Mouse (Mus musculus): Measurements from ENCODE around the gene Lrpprc. TPM values are rescaled to one million over a fixed set of nuclear protein-coding genes. Genes with fewer than 3 reads are reported as not detected.
A peak's percentile ranks its signal among the peaks of the same experiment; 100 is the strongest.

Lrpprc gene
- total RNA-seq, 2 experiments from 2014 or later = 146 to 149 TPM

DNA sequence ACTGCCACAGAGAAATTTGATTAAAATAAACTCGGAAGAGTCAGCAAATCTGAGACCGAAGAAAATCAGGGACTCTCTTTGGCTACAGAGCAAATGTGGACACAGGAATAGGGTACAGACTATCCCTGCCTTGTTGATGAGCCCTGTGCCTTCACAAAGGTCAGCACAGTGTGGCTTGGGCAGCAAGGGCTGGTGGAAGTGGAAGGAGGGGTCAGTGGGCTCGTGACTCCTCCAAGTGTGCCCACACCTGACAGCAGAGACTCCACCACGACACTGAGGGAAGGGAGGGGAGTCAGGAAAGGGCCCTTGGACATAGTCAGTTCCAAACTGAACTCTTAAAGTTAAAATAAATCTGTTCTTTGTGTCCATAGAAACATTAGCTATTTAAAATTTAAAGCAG lies 75.7 kb downstream of the Lrpprc start:
- DNase-seq = no peak

DNA sequence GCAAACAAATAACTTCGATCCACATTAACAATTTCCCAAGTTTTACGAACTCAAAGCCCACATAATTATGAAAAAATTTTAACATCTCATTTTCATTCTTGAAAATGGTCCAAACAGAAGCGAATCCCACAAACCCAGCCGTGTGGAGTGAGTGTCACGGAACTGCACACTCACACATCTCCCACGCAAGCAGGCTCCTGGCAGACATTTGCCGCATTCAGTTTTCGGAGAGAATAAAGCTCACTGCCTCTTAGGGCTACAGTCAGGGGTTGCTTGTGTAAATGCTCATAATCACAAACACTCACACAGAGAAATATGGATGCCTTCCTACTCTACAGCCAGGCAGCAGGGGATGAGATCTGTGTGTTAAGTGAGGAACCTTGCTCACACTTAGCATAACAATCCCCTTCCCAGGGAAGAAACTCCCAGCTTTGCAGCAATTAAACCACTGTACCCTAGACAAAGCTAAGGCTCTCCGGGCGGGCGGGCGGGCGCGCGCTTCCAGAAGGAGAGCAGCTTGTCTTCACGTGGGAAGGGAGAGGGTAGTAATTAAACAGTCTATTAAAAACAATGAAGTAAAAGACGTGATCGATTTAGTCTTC lies 76.9 kb downstream of the Lrpprc start:
- DNase-seq = no peak

DNA sequence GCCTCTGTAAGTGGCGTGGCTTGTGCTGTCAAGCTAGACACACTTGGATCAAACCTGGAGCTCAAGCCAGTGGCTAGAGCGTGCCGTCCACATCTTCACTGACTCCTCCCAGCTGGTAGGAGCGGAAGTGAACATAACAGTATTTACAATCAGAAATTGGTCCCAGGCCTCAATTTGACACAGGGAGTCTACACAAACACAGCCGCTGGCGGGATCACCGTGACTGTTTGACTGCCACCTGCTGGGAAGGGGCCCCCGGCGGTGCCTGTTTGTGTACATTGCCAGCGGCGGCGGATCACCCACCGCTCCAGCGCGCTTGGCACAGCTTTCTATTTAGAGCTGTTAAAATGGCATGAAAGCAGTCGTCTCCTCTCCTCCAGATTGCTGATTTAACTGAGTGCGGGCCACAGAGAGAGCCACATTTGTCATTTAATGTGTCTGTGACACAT lies 81.2 kb downstream of the Lrpprc start:
- no peak for DNase-seq

DNA sequence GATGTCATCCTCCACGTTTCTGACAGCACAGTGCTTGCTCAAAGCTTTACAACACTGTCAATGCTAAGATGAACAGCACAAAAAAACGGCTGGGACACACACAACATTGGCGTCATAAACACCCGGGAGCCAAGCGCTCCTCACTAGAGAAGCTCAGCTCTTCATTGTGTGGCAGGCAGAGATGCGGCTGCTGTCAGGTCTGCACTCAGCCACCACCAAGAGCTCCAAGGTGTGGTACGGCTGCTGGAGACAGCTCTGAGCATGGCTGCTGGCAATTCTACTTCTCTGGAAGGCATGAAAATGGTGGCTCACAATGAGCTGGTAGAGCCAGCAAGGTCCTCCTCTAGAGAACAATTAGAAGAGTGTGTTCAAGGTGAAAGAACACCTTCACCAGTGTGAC lies 81.8 kb downstream of the Lrpprc start:
- no peak for DNase-seq

DNA sequence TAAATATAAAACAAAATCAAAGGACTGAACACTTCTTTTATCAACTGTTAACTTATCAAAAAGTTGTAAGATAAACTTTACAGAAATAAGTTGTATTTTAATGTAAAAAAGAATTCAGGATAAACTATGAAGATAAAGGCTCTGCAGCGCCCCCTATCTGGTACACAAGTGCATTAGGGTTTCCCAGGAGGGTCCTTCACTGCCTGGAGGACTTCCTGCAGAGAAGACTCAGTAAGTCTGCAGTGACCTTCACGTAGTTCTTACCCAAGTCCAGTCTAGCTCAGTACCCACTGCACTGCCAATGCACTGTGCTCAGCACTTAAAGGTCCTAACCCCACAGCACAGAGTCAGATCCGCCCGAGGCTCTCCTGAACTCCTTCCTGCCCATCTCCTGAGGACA lies 83.2 kb downstream of the Lrpprc start:
- DNase-seq = no peak

DNA sequence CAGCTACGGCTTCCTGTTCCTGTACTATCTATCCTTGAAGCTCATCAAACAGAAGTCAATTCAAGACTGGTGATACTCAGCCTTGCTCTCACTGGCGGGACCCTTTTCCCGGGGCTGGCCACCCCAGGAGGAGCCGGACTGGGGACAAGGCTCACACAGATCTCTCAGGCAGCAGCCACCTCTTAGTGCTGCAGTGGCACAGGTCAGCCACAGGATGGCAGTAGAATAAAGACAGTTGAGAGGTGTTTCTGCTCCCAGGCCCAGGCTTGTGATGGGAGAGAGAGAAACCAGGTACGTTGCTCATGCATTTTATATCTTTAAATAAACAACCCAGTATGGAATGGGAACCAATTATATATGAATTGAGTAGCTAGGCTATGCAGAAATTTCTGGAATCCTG lies 91.9 kb downstream of the Lrpprc start:
- DNase-seq = peak; percentile 69

DNA sequence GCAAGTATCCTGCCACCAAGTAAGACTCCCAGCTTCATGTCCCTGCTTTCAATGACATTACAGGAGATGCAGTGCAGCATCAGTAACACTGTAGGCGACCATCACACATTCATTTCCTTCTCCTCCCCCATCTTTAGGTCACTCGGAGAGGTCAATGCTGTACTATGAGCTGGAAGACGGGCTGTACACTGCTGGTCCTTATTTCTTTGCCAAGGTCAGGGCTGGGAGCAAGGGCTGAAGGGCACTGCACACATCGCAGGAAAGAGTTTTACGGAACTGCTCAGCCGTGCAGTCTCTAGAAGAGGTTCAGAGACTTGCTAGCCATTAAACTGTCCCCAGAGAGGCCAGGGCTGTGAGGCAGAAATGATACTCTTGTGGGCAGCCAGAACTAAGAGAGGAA lies 94.1 kb downstream of the Lrpprc start:
- no peak for DNase-seq

DNA sequence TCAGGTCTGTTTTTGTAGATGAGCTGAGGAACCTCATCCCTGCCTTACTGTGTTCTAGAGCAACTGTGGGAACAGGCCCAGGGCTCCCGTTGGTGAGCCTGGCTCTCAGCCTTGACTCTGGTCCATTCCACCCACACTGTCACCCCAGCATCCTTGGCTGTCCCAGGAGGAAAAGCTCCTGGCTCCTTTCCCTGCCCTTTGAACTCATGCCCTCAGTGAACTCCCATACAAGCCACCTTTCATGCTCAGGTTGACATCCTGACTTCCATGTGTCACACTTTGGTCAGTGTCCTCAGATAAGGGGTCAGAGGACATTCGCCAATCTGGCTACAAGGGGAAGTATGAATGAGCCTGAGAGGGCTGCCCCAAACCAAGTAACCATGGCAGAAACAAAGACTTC lies 96.8 kb downstream of the Lrpprc start:
- DNase-seq = no peak

DNA sequence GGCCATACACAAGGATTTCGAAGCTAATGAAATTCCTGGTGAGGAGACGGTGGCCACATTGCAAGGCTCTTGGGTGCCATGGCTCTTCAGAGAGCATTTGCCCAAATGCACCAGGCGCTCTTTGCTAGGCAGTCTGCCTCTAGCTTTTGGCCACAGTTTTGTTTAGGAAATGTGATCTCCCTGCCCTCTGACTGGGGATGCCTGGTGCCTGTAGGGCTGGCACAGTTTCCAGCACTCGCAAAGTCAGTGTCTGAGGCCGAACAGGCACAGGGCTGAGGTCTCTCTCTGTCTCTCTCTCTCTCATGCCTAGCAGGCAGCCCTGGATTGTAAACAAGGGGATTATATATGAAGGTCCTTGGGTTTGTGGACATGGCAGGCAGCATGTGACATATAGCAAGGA lies 100.5 kb downstream of the Lrpprc start:
- no peak for DNase-seq

DNA sequence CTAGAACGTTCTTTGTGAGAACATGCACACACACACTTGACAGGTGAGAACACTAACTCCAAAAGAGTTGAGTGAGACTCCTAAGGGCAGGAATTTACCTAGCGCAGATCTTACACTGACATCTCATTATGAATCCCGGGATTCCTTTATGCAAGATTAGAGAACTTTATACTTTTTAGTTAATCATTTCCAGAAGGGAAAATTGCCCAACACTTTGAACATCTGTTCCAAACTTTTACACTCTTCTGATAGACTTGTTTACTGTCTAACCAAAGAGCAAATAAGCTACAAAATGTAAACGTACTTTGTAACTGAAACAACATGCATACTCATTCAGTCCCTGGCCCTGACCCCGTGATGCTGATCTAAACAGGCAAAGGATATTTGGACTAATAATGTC lies 101.3 kb downstream of the Lrpprc start:
- no peak for DNase-seq

DNA sequence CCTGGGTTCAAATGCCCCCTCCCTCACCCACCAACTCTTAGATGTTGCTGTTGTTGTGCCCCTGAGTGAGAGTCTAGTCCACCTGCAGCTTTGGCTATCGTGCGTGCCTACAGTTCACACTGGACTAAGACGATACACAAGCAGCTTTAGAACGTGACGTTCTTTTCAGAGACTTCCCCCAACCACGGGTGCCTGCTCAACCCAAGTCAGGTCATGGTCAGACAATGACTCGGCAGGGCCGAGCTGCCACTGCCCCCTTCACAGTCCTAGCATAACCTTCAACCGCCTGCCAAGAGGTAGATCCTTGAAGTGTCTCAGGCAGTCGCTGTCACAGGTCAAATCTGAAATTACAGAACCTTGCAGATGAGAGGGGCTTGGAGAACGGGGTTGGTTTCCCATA lies 101.8 kb downstream of the Lrpprc start:
- no peak for DNase-seq

DNA sequence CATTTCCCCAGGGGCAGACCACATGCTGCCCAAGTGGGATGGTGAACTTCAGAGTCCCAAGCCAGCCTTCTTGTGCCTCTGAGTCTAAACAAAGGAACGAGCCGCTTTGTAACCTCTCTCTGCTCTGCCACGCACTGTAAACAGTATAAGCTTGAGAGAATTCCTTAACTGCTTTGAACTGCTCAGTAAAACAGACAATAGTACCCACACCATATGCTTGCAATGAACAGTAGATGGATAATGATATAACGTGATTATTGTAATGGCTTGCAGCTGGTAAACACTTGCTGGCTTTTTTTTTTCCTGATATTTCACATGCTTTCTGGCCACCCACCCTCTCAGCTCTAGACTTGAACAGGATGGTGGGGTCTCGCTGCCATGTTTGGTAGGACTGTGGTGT lies 102.6 kb downstream of the Lrpprc start:
- DNase-seq = no peak

DNA sequence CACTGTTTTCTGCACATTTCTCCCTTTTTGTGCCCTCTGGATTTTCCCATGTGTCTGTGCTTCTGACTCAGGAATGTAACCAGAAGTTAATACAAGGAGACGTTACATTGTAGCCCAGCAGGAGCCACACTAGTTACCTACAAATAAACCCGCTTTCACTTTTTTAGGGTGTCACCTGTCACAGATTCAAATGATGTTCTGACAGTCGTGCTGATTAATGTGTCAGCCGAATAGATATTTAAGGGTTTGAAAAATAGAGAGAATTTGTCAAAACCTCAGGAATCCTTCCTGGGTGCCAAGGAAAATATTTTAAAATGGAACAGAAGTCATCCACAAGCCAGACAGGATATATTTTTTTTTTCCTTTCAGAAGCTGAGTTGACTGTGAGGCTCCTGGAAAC lies 105.3 kb downstream of the Lrpprc start:
- DNase-seq = no peak

DNA sequence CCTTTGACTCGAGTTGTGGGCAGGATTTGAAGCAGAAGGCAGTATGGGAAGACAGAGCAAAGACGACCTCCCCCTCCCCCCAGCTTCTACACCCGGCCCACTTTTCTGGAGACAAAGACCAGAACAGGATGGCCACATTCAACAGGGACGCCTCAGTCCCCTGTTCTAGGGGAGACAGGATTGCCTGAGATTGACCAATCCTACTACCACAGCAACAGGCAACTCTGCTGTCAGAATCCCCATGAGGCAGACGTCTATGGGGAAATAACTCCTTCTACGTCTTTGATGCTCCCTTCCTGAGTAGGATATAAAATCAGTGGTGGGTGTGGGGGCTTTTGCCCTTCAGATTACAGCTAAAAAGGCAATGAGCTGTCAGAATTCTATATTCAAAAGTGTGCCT lies 106.3 kb downstream of the Lrpprc start:
- no peak for DNase-seq

DNA sequence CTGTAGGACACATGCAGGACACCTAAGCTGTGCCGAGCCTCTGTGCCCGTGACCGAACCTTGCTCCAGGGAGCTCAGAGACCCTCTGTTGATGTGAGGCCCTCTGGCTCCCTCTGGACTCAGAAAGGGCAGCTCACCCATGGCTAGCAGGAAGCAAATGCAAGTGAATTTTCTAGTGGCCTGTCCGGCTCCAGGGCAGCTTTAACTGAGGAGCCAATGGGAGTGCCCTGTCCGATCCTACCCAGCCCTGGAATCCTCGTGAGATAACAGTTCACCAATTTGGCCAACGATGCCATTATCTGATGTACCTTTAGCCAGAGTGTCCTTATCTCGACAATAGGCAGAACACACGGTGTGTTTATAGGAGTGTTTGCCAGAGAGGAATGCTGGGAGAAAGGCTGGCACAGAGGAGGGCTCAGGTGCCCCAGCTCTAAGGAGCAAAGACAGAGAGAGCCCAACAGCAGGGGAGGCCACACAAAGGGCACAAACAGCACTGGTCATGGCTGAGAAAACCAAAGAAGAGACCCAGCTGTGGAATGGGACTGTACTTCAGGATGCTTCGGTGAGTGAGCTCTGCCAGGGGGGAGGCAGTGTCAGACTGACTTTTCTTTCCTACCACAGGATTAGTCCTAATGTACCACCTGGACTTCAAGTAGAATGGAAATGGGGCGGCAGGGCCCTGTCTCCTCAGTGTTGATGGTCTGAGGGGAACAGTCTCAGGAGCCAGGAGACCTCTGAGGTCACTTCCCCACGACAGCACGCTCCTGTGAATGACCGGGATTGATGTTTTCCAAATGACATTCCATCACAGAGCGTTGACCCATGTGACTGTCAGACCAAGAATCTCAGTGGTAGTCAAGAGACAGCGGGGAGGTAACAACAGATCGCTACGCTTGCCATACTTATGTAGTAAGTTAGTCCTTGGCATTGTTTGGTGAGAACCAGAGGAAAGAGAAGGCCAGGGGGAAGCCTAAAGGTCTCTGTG lies 107.6 kb downstream of the Lrpprc start, which contains the start of gene Abcg5:
Gene Abcg5, minus strand, starts transcription at position 278 of the 984 bp plus-strand sequence.
- no peak for DNase-seq

DNA sequence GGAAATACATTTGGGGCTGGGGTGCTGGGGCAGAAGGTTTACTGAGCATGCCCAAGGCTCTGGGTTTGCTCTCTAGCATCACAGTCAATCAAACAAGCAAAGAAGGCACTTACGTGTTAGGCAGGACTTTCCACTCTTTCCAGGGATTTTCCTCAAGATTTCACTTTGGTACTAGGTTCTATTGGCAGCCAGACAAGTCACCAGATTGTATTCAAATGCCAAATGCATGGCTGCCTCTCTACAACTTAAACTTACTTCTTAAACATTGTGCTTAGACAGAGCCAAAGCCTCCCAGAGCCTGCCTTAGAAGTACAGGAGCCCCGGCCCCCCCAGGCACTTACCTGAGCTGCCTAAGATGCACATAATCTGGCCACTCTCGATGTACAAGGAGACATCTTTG lies 108.9 kb downstream of the Lrpprc start:
- no peak for DNase-seq

DNA sequence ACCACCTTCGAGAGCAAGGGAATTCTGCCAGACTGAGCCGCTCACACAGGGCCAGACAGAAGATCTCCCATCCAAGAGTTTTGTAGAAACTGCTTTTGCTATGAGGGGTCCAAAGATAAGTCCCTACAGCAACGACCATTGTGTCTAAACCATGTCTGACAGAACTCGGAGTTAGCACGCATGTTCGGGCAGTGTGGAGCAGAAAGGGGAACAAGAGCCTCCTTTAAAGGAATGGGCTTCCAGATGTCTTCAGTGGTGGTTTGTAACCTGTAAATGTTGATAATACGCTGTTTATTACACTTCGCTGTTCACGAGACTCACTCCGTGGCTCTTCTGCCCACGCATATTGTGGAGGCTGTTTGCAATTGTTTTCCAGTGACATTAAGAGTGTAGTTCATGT lies 113.0 kb downstream of the Lrpprc start:
- no peak for DNase-seq

DNA sequence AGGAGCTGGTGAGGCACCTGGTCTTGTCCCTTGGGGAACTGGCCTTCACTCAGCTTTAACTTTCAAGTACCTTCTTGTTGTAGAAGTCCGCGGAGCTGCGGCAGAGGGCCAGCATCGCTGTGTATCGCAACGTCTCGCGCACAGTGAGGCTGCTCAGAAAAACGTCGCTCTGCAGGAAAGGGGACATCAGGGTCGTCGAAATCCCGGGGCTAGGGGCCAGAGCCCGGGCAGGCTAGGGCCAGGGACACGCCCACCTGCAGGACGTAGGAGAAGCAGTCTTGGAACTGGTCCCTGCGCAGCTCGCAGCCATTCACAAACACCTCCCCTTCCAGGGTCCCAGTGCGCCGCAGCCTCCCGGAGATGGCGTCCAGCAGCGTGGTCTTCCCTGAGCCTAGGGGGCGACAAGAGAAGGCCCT lies 114.6 kb downstream of the Lrpprc start, which contains the start of gene Abcg8:
Gene Abcg8, plus strand, starts transcription at position 352 of the 416 bp plus-strand sequence.
- DNase-seq = peak; percentile 32

DNA sequence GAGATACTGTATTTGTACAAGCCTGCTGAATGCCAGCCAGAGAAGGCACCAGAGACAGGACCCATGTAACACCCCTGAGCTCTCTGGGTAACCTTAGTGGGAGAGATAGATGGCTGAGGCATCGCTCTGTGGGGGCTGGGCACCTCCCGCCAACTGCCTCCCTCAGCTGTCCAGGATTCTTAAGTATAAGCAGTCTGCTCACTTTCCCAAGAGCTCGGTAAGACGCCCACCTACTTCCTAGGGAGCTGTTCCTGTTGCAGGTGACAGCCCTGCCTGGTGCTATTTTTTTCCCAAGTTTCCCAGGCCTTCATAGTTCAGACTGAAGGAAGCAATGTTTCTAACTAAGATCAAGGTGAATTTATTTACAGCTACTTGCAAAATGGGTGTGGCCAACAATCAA lies 115.4 kb downstream of the Lrpprc start:
- no peak for DNase-seq

DNA sequence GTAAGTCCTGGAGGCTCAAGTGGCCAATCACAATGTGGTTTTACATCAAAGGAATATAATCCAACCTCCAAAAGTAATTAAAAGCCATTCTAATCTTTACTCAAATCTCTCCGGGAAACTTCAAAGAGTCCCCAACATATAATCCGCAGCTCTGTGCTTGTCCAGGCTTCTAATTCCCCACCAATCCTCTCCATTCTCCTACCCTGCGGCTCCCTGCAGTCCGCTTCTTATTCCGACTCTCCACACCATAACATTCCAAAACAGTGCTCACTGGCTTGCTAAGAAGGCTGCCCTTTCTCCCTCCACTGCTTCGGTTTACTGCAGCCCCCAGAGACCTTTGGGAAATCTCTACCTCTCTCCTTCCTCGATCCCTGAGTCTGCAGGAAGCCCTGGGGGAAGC lies 116.5 kb downstream of the Lrpprc start:
- no peak for DNase-seq

DNA sequence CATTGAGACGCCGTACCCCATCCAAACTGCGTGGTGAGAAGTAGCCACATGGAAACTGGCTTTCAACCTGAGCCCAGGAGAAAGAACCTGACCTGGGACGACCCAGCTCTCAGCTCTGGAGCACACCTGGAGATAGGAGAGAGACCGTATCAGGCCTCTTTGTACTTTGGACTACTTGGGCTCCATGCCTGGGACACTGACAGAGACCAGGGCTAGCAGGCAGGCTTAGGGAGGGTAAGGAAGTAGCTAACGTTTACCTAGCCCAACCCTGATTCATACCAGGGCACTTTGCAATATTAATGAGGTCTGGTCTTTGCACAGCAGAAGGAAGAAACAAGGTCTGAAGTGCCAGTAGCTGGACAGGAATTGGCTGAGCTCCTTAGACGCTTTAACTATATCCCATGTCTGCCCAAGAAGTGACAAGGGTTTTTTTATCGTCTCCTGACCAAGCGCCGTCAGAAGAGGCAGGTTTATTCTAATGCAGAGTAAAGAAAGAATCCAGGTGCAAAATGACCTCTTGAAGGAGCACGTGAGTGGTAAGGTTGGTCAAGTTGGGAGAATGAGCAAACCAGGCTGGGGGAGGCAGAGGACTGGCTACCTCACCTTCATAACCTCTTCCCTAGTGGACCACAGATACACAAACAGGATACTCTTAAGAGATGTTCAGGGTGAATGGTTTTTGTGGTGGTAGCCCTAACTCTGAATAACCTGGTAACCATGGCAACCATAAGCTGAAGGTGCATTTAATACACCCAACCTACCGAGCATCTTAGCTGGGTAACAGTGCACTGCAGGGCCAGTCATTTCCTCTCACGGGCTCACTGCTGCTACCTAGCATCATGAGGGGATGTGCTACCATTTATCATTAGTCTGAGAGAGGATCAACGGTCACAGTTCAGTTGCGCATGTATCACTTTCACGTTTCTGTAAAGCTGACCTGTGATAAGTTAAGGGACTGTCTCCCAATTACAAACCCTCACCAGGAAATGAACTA lies 117.9 kb downstream of the Lrpprc start:
- no peak for DNase-seq

DNA sequence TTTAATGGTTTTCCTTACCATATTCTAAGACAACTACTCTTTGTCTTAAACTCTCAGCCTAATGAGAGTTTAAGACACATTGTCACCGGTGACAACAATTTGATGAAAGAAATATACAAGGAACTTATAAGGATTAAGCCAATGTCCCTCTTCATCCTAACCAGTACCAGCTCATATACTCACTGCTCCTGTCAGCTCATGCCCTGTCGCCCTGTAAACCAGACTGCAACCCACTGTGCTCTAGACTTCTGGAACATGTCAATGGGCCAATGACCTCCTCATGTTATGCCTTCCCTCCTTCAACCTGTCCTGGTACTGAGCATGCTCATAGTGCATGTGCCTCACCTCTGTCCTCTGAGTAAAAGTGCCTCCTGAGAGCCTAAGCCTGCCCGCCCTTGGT lies 122.7 kb downstream of the Lrpprc start:
- no peak for DNase-seq

DNA sequence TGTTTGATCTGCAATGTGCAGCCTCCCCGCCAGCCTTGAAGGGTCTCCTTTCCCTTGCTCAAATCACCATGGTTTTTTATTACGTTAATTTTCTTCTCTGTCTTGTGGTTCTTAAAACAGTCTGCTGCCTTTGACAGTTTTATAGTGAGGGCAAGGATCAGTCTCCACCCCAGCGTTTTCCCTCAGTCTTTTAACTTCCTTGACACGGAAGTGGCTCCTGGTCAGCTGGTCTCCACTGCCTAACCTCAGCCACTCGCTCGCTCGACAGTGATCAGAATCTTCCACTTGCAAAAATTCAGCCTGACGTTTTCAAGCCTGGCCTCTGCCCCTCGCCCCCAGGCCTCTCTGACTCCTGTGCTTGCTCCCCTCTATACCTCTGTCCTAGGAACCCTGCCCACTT lies 124.9 kb downstream of the Lrpprc start:
- no peak for DNase-seq
